Mouse (Mus musculus): ENCODE measurements at regions not wholly inside any gene's neighbourhood (a gene's known extent, or its start where the extent isn't known, plus 50 kb on each side); places are given as distances from the start of the nearest gene placed in this dataset.

DNA sequence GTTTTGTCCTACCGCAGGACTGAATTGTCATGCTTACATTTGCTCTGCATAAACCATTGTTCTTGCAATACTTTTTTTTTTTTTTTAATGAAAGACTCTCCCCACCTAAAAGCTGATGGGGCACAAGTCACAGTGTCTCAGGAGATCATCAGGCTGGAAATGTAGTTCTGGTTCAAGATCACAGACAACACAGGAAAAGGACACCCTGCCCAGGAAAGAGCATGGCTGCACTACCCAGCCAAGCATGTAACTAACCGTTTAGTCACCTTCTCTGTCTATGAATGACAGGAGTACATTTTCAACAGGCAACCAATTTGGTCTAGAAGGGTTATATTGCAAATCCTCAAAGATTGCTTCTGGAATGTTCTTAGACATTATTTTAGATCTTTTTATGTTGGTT lies 144.6 kb upstream of the Gk2 start (continued):
- no peak for TF ChIP-seq MAFK (IDR thresholded peaks at IDR 0.05; ENCODE audit: borderline replicate concordance, low read depth, low read length)

- TF ChIP-seq MYB (IDR thresholded peaks at IDR 0.05; ENCODE audit: low read depth, low read length) = no peak
- TF ChIP-seq MXI1 (IDR thresholded peaks at IDR 0.05; ENCODE audit: low read depth, low read length) = no peak
- TF ChIP-seq NRF1 (IDR thresholded peaks at IDR 0.05; ENCODE audit: insufficient read depth, low read depth, low read length, poor library complexity, severe bottlenecking) = no peak
- no peak for TF ChIP-seq HCFC1 (IDR thresholded peaks at IDR 0.05; ENCODE audit: low read depth, low read length)
- no peak for TF ChIP-seq MAFK (IDR thresholded peaks at IDR 0.05; ENCODE audit: borderline replicate concordance, low read depth, low read length)
- no peak for TF ChIP-seq RCOR1 (IDR thresholded peaks at IDR 0.05; ENCODE audit: low read depth, low read length)
- TF ChIP-seq KAT2A (conservative IDR thresholded peaks at IDR 0.05; ENCODE audit: low read depth, low read length) = no peak
- TF ChIP-seq USF1 (IDR thresholded peaks at IDR 0.05; ENCODE audit: low read depth, low read length) = no peak
- TF ChIP-seq JUND (IDR thresholded peaks at IDR 0.05; ENCODE audit: low read depth, low read length) = no peak
- no peak for TF ChIP-seq SMC3 (IDR thresholded peaks at IDR 0.05; ENCODE audit: low read depth, low read length)
- no peak for TF ChIP-seq CTCF (IDR thresholded peaks at IDR 0.05 in 2 of 3, conservative IDR thresholded peaks at IDR 0.05 in 1 of 3; ENCODE audit: control insufficient read depth in 1 of 3, insufficient read depth in 1 of 3, low read depth in 2 of 3, low read length in 3 of 3, poor library complexity in 1 of 3, severe bottlenecking in 1 of 3)
- Histone ChIP-seq H3K36me3 (ENCODE audit: control insufficient read depth in 1 of 2, insufficient read depth in 2 of 2, low read length in 2 of 2) (no peaks in the 10 kb centered on the region), H3K27me3 (ENCODE audit: control insufficient read depth in 1 of 2, insufficient read depth in 2 of 2, low read length in 2 of 2) (no peaks in the 10 kb centered on the region), H3K4me1 (ENCODE audit: control insufficient read depth in 1 of 2, insufficient read depth in 2 of 2, low read length in 2 of 2) (no peaks in the 10 kb centered on the region), H3K27ac (ENCODE audit: control insufficient read depth, low read depth, low read length) (no peak overlapping the region), H3K9me3 (replicated peaks; ENCODE audit: insufficient read depth, low read length) (no peaks in the 10 kb centered on the region), H3K9ac (ENCODE audit: control insufficient read depth, low read depth, low read length, poor library complexity, severe bottlenecking) (no peak overlapping the region), H3K79me2 (ENCODE audit: control insufficient read depth, insufficient read depth, low read length, poor library complexity) (no peaks in the 10 kb centered on the region), H3K4me3 (ENCODE audit: control insufficient read depth in 1 of 2, insufficient read depth in 1 of 2, low read depth in 2 of 2, low read length in 2 of 2) (no peak overlapping the region)
- DNase-seq (ENCODE audit: low read depth, low spot score) = no peak
Observed at GRCm38 (mm10) chr5:97598741-97599140, 141.9 kb upstream of the Gk2 start.

- H3K9ac ChIP-seq (ENCODE audit: control insufficient read depth, low read depth, low read length, poor library complexity, severe bottlenecking) = no peak overlapping the region
- H3K27ac ChIP-seq (ENCODE audit: control insufficient read depth, low read depth, low read length) = no peak overlapping the region
- H3K4me3 ChIP-seq (ENCODE audit: control insufficient read depth in 1 of 2, insufficient read depth in 1 of 2, low read depth in 2 of 2, low read length in 2 of 2) = no peak overlapping the region
- TF ChIP-seq RAD21 (IDR thresholded peaks at IDR 0.05; ENCODE audit: low read depth, low read length) (no peak), MAX (IDR thresholded peaks at IDR 0.05; ENCODE audit: low read length) (no peak), SMC3 (IDR thresholded peaks at IDR 0.05; ENCODE audit: low read depth, low read length) (no peak), POLR2AphosphoS2 (IDR thresholded peaks at IDR 0.05; ENCODE audit: low read length) (no peak), NRF1 (IDR thresholded peaks at IDR 0.05; ENCODE audit: insufficient read depth, low read depth, low read length, poor library complexity, severe bottlenecking) (no peak), CHD1 (IDR thresholded peaks at IDR 0.05; ENCODE audit: low read depth, low read length) (no peak)
- no peaks in the 10 kb centered on the region for H3K9me3 ChIP-seq (replicated peaks; ENCODE audit: insufficient read depth, low read length)
- H3K36me3 ChIP-seq (ENCODE audit: control insufficient read depth in 1 of 2, insufficient read depth in 2 of 2, low read length in 2 of 2) = no peaks in the 10 kb centered on the region
- no peaks in the 10 kb centered on the region for H3K27me3 ChIP-seq (ENCODE audit: control insufficient read depth in 1 of 2, insufficient read depth in 2 of 2, low read length in 2 of 2)
- no peaks in the 10 kb centered on the region for H3K4me1 ChIP-seq (ENCODE audit: control insufficient read depth in 1 of 2, insufficient read depth in 2 of 2, low read length in 2 of 2)
- DNase-seq (ENCODE audit: low read depth, low spot score) = no peak
- no peaks in the 10 kb centered on the region for H3K79me2 ChIP-seq (ENCODE audit: control insufficient read depth, insufficient read depth, low read length, poor library complexity)
Observed at GRCm38 (mm10) chr5:97595916-97596315, 139.1 kb upstream of the Gk2 start.

Measured in MEL (cell line).